ENCODE assay signal across 29 mouse cellular contexts in genomic region chr17:84753489-84753888, GRCm38 (mm10). TPM values are rescaled to one million over a fixed set of nuclear protein-coding genes. Genes with fewer than 3 reads are reported as not detected.
A peak's percentile ranks its signal among the peaks of the same experiment; 100 is the strongest.
DNase-seq lines count a peak whose midpoint lies in the region; ATAC-seq and TF ChIP-seq lines count a peak whose summit lies in the region.
"Had no signal": no experiment of that assay in that cellular context is flagged by ENCODE, and none has a peak within 500 bp of the region (broad histone marks: within the 10 kb centered on the region; RNA-seq: fewer than 3 reads in every experiment).

No protein-coding gene starts in this region.

- no peak overlapping the region for H3K4me2 ChIP-seq in forebrain, embryonic 12.5 days
- H3K4me2 ChIP-seq in forebrain, embryonic 11.5 days (ENCODE audit: low read depth, low read length, severe bottlenecking) = no peak overlapping the region
- H3K4me2 ChIP-seq in hindbrain, embryonic 13.5 days = no peak overlapping the region
- H3K4me2 ChIP-seq in hindbrain, embryonic 16.5 days (ENCODE audit: low read length) = no peak overlapping the region
- H3K4me2 ChIP-seq in neural tube, embryonic 11.5 days (ENCODE audit: low read depth) = no peak overlapping the region
- no peak overlapping the region for H3K4me2 ChIP-seq in neural tube, embryonic 15.5 days
- H3K4me2 ChIP-seq: embryonic facial prominence, embryonic 13.5 days; heart, embryonic 12.5 days; heart, embryonic 15.5 days; hindbrain, embryonic 15.5 days had no signal

- WGBS in forebrain, embryonic 12.5 days = 73% methylated on average over 5 of the region's 5 CpGs
- WGBS in forebrain, embryonic 11.5 days = 86% methylated on average over 5 of the region's 5 CpGs
- 34% methylated on average over 5 of the region's 5 CpGs for WGBS in hindbrain, embryonic 13.5 days
- 46% methylated on average over 5 of the region's 5 CpGs for WGBS in hindbrain, embryonic 16.5 days
- WGBS in neural tube, embryonic 11.5 days = 83% methylated on average over 5 of the region's 5 CpGs
- WGBS in neural tube, embryonic 15.5 days = 60% methylated on average over 5 of the region's 5 CpGs

- no peak overlapping the region for H3K4me3 ChIP-seq in forebrain, embryonic 12.5 days (replicated peaks)
- H3K4me3 ChIP-seq in forebrain, embryonic 11.5 days (ENCODE audit: low read depth, low read length) = no peak overlapping the region
- H3K4me3 ChIP-seq in hindbrain, embryonic 13.5 days = no peak overlapping the region
- no peak overlapping the region for H3K4me3 ChIP-seq in hindbrain, embryonic 16.5 days (ENCODE audit: low read length)
- H3K4me3 ChIP-seq in neural tube, embryonic 11.5 days (ENCODE audit: low read depth, low read length) = no peak overlapping the region
- H3K4me3 ChIP-seq in neural tube, embryonic 15.5 days (replicated peaks) = no peak overlapping the region
- H3K4me3 ChIP-seq in left cerebral cortex, adult 2 months = no peak overlapping the region
- H3K4me3 ChIP-seq: embryonic facial prominence, embryonic 10.5 days; embryonic facial prominence, embryonic 13.5 days; erythroblast, embryonic 14.5 days; heart, embryonic 12.5 days; heart, embryonic 15.5 days; hindbrain, embryonic 15.5 days had no signal

- peaks cover 7% of the 10 kb centered on the region; the same call in 1 of the 2 replicates for H3K36me3 ChIP-seq in forebrain, embryonic 12.5 days (replicated peaks)
- peaks cover 2% of the 10 kb centered on the region; the same call in 1 of the 2 replicates for H3K36me3 ChIP-seq in forebrain, embryonic 11.5 days (ENCODE audit: control insufficient read depth, insufficient read depth, low read length)
- H3K36me3 ChIP-seq in hindbrain, embryonic 13.5 days = peaks cover 3% of the 10 kb centered on the region; the same call in 1 of the 2 replicates
- 0 out of 2 replicates have a peak, but pooled peaks cover 5% of the 10 kb centered on the region for H3K36me3 ChIP-seq in hindbrain, embryonic 16.5 days (ENCODE audit: control insufficient read depth, insufficient read depth, low read length)
- H3K36me3 ChIP-seq in neural tube, embryonic 11.5 days (ENCODE audit: control insufficient read depth, insufficient read depth, low read length) = no peaks in the 10 kb centered on the region
- H3K36me3 ChIP-seq in neural tube, embryonic 15.5 days = peaks cover 10% of the 10 kb centered on the region; the same call in 1 of the 2 replicates

- TF ChIP-seq CTCF in left cerebral cortex, adult 2 months (IDR thresholded peaks at IDR 0.05) = no peak

- intact Hi-C loops in left cerebral cortex, adult 2 months (cut with DNase I) = no loop called here

- no peak overlapping the region for H3K9ac ChIP-seq in forebrain, embryonic 12.5 days
- no peak overlapping the region for H3K9ac ChIP-seq in forebrain, embryonic 11.5 days (ENCODE audit: low read length)
- no peak overlapping the region for H3K9ac ChIP-seq in hindbrain, embryonic 13.5 days
- H3K9ac ChIP-seq in hindbrain, embryonic 16.5 days (ENCODE audit: low read depth, low read length) = no peak overlapping the region
- H3K9ac ChIP-seq in neural tube, embryonic 11.5 days (ENCODE audit: low read length) = no peak overlapping the region
- H3K9ac ChIP-seq in neural tube, embryonic 15.5 days (replicated peaks) = no peak overlapping the region
- H3K9ac ChIP-seq: embryonic facial prominence, embryonic 13.5 days; forebrain, postnatal 0 days; heart, embryonic 12.5 days; heart, embryonic 15.5 days; hindbrain, embryonic 15.5 days had no signal

- peak; percentile 22; the same call in 1 of the 2 replicates for ATAC-seq in forebrain, embryonic 12.5 days (ENCODE audit: low FRiP score)
- ATAC-seq in forebrain, embryonic 11.5 days (replicated peaks; ENCODE audit: low FRiP score) = no peak
- peak; percentile 52; the same call in 1 of the 2 replicates for ATAC-seq in hindbrain, embryonic 13.5 days (ENCODE audit: low FRiP score)
- ATAC-seq in hindbrain, embryonic 16.5 days = no peak
- peak; percentile 35; the same call in 1 of the 2 replicates for ATAC-seq in neural tube, embryonic 11.5 days (ENCODE audit: insufficient read depth, low FRiP score, low TSS enrichment)
- ATAC-seq in neural tube, embryonic 15.5 days (ENCODE audit: low FRiP score) = no peak
- ATAC-seq: forebrain, embryonic 14.5 days; forebrain, postnatal 0 days; inflammation-experienced regulatory T-cells, adult 6 months; intestine, embryonic 16.5 days had no signal

- no peaks in the 10 kb centered on the region for H3K27me3 ChIP-seq in forebrain, embryonic 12.5 days
- no peaks in the 10 kb centered on the region for H3K27me3 ChIP-seq in forebrain, embryonic 11.5 days (ENCODE audit: control insufficient read depth, insufficient read depth, low read length)
- H3K27me3 ChIP-seq in hindbrain, embryonic 13.5 days = no peaks in the 10 kb centered on the region
- H3K27me3 ChIP-seq in hindbrain, embryonic 16.5 days (replicated peaks; ENCODE audit: control insufficient read depth, insufficient read depth, low read length) = no peaks in the 10 kb centered on the region
- no peaks in the 10 kb centered on the region for H3K27me3 ChIP-seq in neural tube, embryonic 11.5 days (ENCODE audit: control insufficient read depth, insufficient read depth, low read length)
- no peaks in the 10 kb centered on the region for H3K27me3 ChIP-seq in neural tube, embryonic 15.5 days (replicated peaks)
- H3K27me3 ChIP-seq: embryonic facial prominence, embryonic 13.5 days; heart, embryonic 12.5 days; heart, embryonic 15.5 days; hindbrain, embryonic 15.5 days had no signal

- no peak overlapping the region for H3K27ac ChIP-seq in forebrain, embryonic 12.5 days
- no peak overlapping the region for H3K27ac ChIP-seq in forebrain, embryonic 11.5 days (ENCODE audit: low read depth, low read length)
- 0 out of 2 replicates have a peak overlapping the region, but pooled peaks have one; percentile 1 for H3K27ac ChIP-seq in hindbrain, embryonic 13.5 days
- H3K27ac ChIP-seq in hindbrain, embryonic 16.5 days (ENCODE audit: low read depth, low read length) = no peak overlapping the region
- no peak overlapping the region for H3K27ac ChIP-seq in neural tube, embryonic 11.5 days (ENCODE audit: low read depth, low read length)
- no peak overlapping the region for H3K27ac ChIP-seq in neural tube, embryonic 15.5 days (replicated peaks)
- no peak overlapping the region for H3K27ac ChIP-seq in left cerebral cortex, adult 2 months
- H3K27ac ChIP-seq: embryonic facial prominence, embryonic 10.5 days; embryonic facial prominence, embryonic 13.5 days; heart, embryonic 15.5 days; hindbrain, embryonic 15.5 days had no signal

- no peak for DNase-seq in forebrain, embryonic 11.5 days (ENCODE audit: low spot score)
- no peak for DNase-seq in neural tube, embryonic 11.5 days (ENCODE audit: low spot score)
- peak; percentile 37 for DNase-seq in retina, postnatal 1 day
- DNase-seq in left cerebral cortex, adult 2 months (ENCODE audit: extremely low spot score in 1 of 2, low spot score in 2 of 2) = no peak
- DNase-seq: adrenal gland, adult 2 months; adrenal gland, postnatal 14 days; cerebellum, adult 11-12 months; cerebellum, adult 8-10 months; cerebellum, postnatal 10 days; cerebellum, postnatal 36 days; embryo, embryonic 11 days; forebrain, postnatal 0 days; gastrocnemius, postnatal 25 days; heart, adult 18-20 months; heart, postnatal 10 days; heart, postnatal 4 days had no signal

- H3K9me3 ChIP-seq in forebrain, embryonic 12.5 days = no peaks in the 10 kb centered on the region
- no peaks in the 10 kb centered on the region for H3K9me3 ChIP-seq in forebrain, embryonic 11.5 days (ENCODE audit: control insufficient read depth, low read length)
- H3K9me3 ChIP-seq in hindbrain, embryonic 13.5 days = no peaks in the 10 kb centered on the region
- no peaks in the 10 kb centered on the region for H3K9me3 ChIP-seq in hindbrain, embryonic 16.5 days (ENCODE audit: control insufficient read depth, low read length)
- H3K9me3 ChIP-seq in neural tube, embryonic 11.5 days (ENCODE audit: control insufficient read depth, low read length) = no peaks in the 10 kb centered on the region
- no peaks in the 10 kb centered on the region for H3K9me3 ChIP-seq in neural tube, embryonic 15.5 days (replicated peaks)
- H3K9me3 ChIP-seq: embryonic facial prominence, embryonic 10.5 days; embryonic facial prominence, embryonic 13.5 days; heart, embryonic 12.5 days; heart, embryonic 15.5 days; hindbrain, embryonic 15.5 days had no signal

- H3K4me1 ChIP-seq in forebrain, embryonic 12.5 days = peaks cover 33% of the 10 kb centered on the region
- no peaks in the 10 kb centered on the region for H3K4me1 ChIP-seq in forebrain, embryonic 11.5 days (replicated peaks; ENCODE audit: control insufficient read depth, insufficient read depth, low read length)
- H3K4me1 ChIP-seq in hindbrain, embryonic 13.5 days (replicated peaks) = peaks cover 42% of the 10 kb centered on the region
- peaks cover 12% of the 10 kb centered on the region for H3K4me1 ChIP-seq in hindbrain, embryonic 16.5 days (ENCODE audit: control insufficient read depth, insufficient read depth, low read depth, low read length)
- H3K4me1 ChIP-seq in neural tube, embryonic 11.5 days (ENCODE audit: control insufficient read depth, insufficient read depth, low read length) = peaks cover 5% of the 10 kb centered on the region; the same call in 1 of the 2 replicates
- H3K4me1 ChIP-seq in neural tube, embryonic 15.5 days = peaks cover 24% of the 10 kb centered on the region
- H3K4me1 ChIP-seq: heart, embryonic 15.5 days had no signal

RNA-seq across cellular contexts. Expression of gene Lrpprc, which starts 37.1 kb away (rescaled TPM):
- 49.3 and 52.8 TPM in 2 replicates for polyA plus RNA-seq in forebrain, embryonic 12.5 days (2016; fragmentation: Nextera tagmentation; extraction: Ambion mirVana)
- polyA plus RNA-seq in forebrain, embryonic 11.5 days (2014; fragmentation: Nextera tagmentation; extraction: Ambion mirVana) = 54.3 and 55.9 TPM in 2 replicates
- polyA plus RNA-seq in hindbrain, embryonic 13.5 days (2015; fragmentation: Nextera tagmentation; extraction: Ambion mirVana) = 42.0 and 43.1 TPM in 2 replicates
- polyA plus RNA-seq in hindbrain, embryonic 16.5 days (2015; fragmentation: Nextera tagmentation; extraction: Ambion mirVana) = 43.4 and 50.2 TPM in 2 replicates
- 56.3 and 58.4 TPM in 2 replicates for polyA plus RNA-seq in neural tube, embryonic 11.5 days (2014; fragmentation: Nextera tagmentation; extraction: Ambion mirVana)
- 46.5 and 47.2 TPM in 2 replicates for polyA plus RNA-seq in neural tube, embryonic 15.5 days (2015; fragmentation: Nextera tagmentation; extraction: Ambion mirVana)
- total RNA-seq in left cerebral cortex, adult 2 months (2021) = 10 to 100 TPM; 59.0 to 63.0 TPM

Comparison
In these comparisons a context has a peak if more than half of its experiments do, and no peak if none do; other contexts are left out.
1. ATAC-seq: peak in forebrain, embryonic 12.5 days (single experiment), hindbrain, embryonic 13.5 days (single experiment) and neural tube, embryonic 11.5 days (single experiment); none in forebrain, embryonic 11.5 days (single experiment), hindbrain, embryonic 16.5 days (single experiment) and neural tube, embryonic 15.5 days (single experiment).